Mouse (Mus musculus) neural tube, embryonic 12.5 days (tissue): ENCODE results near the gene Prph. TPM values are rescaled to one million over a fixed set of nuclear protein-coding genes. Genes with fewer than 3 reads are reported as not detected.
A peak's percentile ranks its signal among the peaks of the same experiment; 100 is the strongest.

Source experiments
- ATAC-seq: fragments of 200-750 bp; cut with Nextera tagmentation; 2 replicates; pipeline ENCODE4 v1.8.0; 2017; ENCODE audit warnings: low read depth, mild to moderate bottlenecking, moderate TSS enrichment, moderate library complexity; ENCODE audit not compliant: low FRiP score
- H3K27ac ChIP-seq: fragments of 300-500 bp; sonication (generic); 2 replicates; pipeline ENCODE4 v1.5.1; 2016
- H3K27me3 ChIP-seq: fragments of 300-500 bp; sonication (generic); replicated peaks from 2 replicates; pipeline ENCODE4 v1.6.1; 2016; ENCODE audit warnings: mild to moderate bottlenecking
- H3K36me3 ChIP-seq: fragments of 300-500 bp; sonication (generic); 2 replicates; pipeline ENCODE4 v1.6.1; 2016; ENCODE audit warnings: mild to moderate bottlenecking
- H3K4me1 ChIP-seq: fragments of 300-500 bp; sonication (generic); 2 replicates; pipeline ENCODE4 v1.6.1; 2016
- H3K4me2 ChIP-seq: fragments of 300-500 bp; sonication (generic); replicated peaks from 2 replicates; pipeline ENCODE4 v1.6.1; 2016; ENCODE audit warnings: mild to moderate bottlenecking
- H3K4me3 ChIP-seq: fragments of 300-500 bp; sonication (generic); 2 replicates; pipeline ENCODE4 v1.5.1; 2016
- H3K9ac ChIP-seq: fragments of 300-500 bp; sonication (generic); 2 replicates; pipeline ENCODE4 v1.6.1; 2016; ENCODE audit warnings: mild to moderate bottlenecking
- H3K9me3 ChIP-seq: fragments of 300-500 bp; sonication (generic); 2 replicates; pipeline ENCODE4 v1.6.1; 2016; ENCODE audit warnings: mild to moderate bottlenecking
- WGBS: fragments of 180-500 bp; shearing (Covaris S2); methylation state at CpG from one replicate; pipeline ENCODE4 v1.1.7; 2016; 5-methylcytosine and 5-hydroxymethylcytosine counted together
- polyA plus RNA-seq: library from polyadenylated mRNA; unstranded; fragments of >200 nt; fragmentation: Nextera tagmentation; extraction: Ambion mirVana; gene quantifications from 2 replicates; pipeline ENCODE4 v1.2.1, GENCODE M21; 2016

The Prph gene
- polyA plus RNA-seq, result 109 and 168 TPM in 2 replicates

GRCm38 (mm10) chr15:99055040-99055439 lies at the start of gene Prph:
Gene Prph, plus strand, starts transcription at chr15:99055174.
- Histone ChIP-seq H3K4me1 (peaks cover 24% of the 10 kb centered on the region), H3K36me3 (no peaks in the 10 kb centered on the region), H3K27ac (no peak within 1 kb of the TSS), H3K4me2 (peak within 1 kb of the TSS; percentile 63), H3K27me3 (peaks cover 77% of the 10 kb centered on the region), H3K9ac (peak within 1 kb of the TSS; percentile 38; the same call in 1 of the 2 replicates), H3K4me3 (peak within 1 kb of the TSS; percentile 37), H3K9me3 (no peaks in the 10 kb centered on the region)
- WGBS, result 2% methylated on average over 30 of the region's 30 CpGs
- ATAC-seq, result no peak

DNA sequence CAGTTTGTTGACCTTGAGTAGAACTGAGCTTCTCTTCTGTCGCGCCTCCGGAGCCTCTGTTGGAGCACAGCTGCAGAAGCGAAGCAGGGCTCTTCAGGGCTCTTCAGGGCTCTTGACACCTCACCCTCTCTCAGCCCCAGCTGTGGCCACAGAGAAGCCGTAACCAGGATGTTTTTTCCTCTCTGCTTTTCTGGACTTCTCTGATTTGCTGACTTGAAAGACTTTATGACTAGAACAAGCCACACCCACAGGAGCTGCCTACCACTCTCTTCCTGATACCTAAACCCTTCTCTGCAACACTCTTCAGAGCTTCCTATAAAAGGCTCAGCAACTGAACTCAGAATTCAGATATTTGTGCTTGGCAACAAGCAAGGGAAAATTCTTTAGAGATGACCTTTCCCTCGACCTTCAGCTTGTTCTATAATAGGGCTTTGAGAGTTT lies 46.2 kb upstream of the Prph start:
- H3K9ac ChIP-seq, result no peak overlapping the region
- H3K9me3 ChIP-seq, result no peaks in the 10 kb centered on the region
- no peaks in the 10 kb centered on the region for H3K4me1 ChIP-seq
- 56% methylated on average over 6 of the region's 6 CpGs for WGBS
- H3K4me2 ChIP-seq, result no peak overlapping the region
- no peak overlapping the region for H3K27ac ChIP-seq
- no peak for ATAC-seq
- no peaks in the 10 kb centered on the region for H3K36me3 ChIP-seq
- no peaks in the 10 kb centered on the region for H3K27me3 ChIP-seq
- H3K4me3 ChIP-seq, result no peak overlapping the region

- Histone ChIP-seq H3K9ac (no peak overlapping the region), H3K36me3 (no peaks in the 10 kb centered on the region), H3K4me3 (no peak overlapping the region), H3K27ac (no peak overlapping the region), H3K27me3 (no peaks in the 10 kb centered on the region), H3K4me1 (no peaks in the 10 kb centered on the region), H3K9me3 (no peaks in the 10 kb centered on the region), H3K4me2 (no peak overlapping the region)
- no peak for ATAC-seq
- WGBS, result 90% methylated on average over 2 of the region's 2 CpGs
These were observed 44.1 kb upstream of the Prph start for GRCm38 (mm10) chr15:99010896-99011295.

DNA sequence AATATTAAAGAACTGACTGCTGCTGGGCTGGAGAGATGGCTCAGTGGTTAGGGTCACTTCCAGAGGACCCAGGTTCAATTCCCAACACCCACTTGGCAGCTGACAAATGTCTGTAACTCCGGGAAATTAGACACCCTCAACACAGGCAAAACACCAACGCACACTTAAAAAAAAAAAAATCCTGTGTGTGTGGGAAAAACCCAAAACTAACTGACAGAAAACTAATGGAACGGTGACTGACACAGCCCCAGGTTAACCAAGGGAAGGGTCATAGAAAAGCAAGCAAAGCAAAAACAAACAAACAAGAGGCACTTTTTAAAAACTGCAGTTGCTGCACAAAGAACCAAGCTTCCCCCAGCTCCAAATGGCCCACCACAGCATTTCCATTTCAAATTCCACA lies 43.0 kb upstream of the Prph start:
- no peaks in the 10 kb centered on the region for H3K4me1 ChIP-seq
- H3K9ac ChIP-seq, result no peak overlapping the region
- H3K4me2 ChIP-seq, result no peak overlapping the region
- WGBS, result 88% methylated on average over 3 of the region's 3 CpGs
- H3K27ac ChIP-seq, result no peak overlapping the region
- no peak for ATAC-seq
- H3K9me3 ChIP-seq, result no peaks in the 10 kb centered on the region
- no peaks in the 10 kb centered on the region for H3K27me3 ChIP-seq
- H3K36me3 ChIP-seq, result no peaks in the 10 kb centered on the region
- no peak overlapping the region for H3K4me3 ChIP-seq

DNA sequence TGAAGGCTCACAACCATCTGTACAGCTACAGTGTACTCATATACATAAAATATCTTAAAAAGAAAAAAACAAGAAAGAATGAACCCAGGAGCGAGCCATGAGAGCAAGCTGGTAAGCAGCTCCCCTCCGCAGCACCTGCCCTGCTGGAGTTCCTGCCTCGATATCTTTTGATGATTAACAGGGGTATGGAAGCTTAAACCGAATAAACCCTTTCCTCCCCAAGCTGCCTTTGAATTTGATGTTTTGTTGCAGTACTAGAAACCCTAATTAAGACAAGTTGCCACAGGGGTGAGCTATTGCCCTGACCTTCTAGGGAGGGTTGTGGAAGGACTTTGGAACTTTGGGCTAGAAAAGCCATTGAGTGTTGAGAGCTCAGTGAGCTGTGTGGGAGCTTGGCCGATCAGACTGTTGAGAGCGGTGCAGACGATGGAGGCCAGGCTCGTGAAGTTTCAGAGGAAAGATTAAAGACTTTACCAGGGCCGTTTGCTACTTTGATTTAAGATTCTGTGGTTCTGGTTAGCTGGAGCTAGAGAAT lies 40.4 kb upstream of the Prph start:
- H3K4me3 ChIP-seq, result no peak overlapping the region
- H3K4me1 ChIP-seq, result peaks cover 2% of the 10 kb centered on the region; the same call in 1 of the 2 replicates
- no peaks in the 10 kb centered on the region for H3K9me3 ChIP-seq
- H3K4me2 ChIP-seq, result no peak overlapping the region
- no peak for ATAC-seq
- H3K36me3 ChIP-seq, result no peaks in the 10 kb centered on the region
- H3K9ac ChIP-seq, result no peak overlapping the region
- H3K27ac ChIP-seq, result no peak overlapping the region
- WGBS, result 72% methylated on average over 9 of the region's 9 CpGs
- no peaks in the 10 kb centered on the region for H3K27me3 ChIP-seq

- no peak overlapping the region for H3K4me2 ChIP-seq
- no peak overlapping the region for H3K4me3 ChIP-seq
- H3K27ac ChIP-seq, result no peak overlapping the region
- ATAC-seq, result no peak
- no peaks in the 10 kb centered on the region for H3K27me3 ChIP-seq
- WGBS, result 85% methylated on average over 8 of the region's 8 CpGs
- no peaks in the 10 kb centered on the region for H3K36me3 ChIP-seq
- no peak overlapping the region for H3K9ac ChIP-seq
- H3K4me1 ChIP-seq, result peaks cover 2% of the 10 kb centered on the region; the same call in 1 of the 2 replicates
- no peaks in the 10 kb centered on the region for H3K9me3 ChIP-seq
These were observed 37.6 kb upstream of the Prph start for GRCm38 (mm10) chr15:99017355-99017761.

DNA sequence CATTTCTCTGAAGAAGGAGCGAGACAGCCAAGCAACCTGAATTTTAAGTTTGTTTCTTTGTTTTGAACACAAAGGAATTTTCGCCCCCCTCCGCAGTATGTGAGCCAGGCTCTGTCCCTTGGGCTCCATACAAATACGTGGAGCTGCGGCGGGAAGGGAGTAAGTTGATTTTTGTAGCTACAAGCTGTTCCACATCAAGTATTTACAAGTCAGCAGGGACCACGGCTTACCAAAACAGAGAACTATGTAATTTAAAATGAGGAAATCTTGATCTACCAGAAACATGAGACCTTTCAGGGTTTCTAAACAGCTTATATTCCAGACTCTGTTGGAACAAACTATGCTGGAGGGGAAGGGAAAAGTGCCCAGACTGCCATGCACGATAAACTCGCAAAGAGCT lies 37.0 kb upstream of the Prph start:
- no peak overlapping the region for H3K4me3 ChIP-seq
- H3K27me3 ChIP-seq, result no peaks in the 10 kb centered on the region
- no peak overlapping the region for H3K4me2 ChIP-seq
- H3K27ac ChIP-seq, result no peak overlapping the region
- peaks cover 2% of the 10 kb centered on the region; the same call in 1 of the 2 replicates for H3K4me1 ChIP-seq
- no peak overlapping the region for H3K9ac ChIP-seq
- no peaks in the 10 kb centered on the region for H3K9me3 ChIP-seq
- H3K36me3 ChIP-seq, result no peaks in the 10 kb centered on the region
- no peak for ATAC-seq
- WGBS, result 61% methylated on average over 9 of the region's 9 CpGs

DNA sequence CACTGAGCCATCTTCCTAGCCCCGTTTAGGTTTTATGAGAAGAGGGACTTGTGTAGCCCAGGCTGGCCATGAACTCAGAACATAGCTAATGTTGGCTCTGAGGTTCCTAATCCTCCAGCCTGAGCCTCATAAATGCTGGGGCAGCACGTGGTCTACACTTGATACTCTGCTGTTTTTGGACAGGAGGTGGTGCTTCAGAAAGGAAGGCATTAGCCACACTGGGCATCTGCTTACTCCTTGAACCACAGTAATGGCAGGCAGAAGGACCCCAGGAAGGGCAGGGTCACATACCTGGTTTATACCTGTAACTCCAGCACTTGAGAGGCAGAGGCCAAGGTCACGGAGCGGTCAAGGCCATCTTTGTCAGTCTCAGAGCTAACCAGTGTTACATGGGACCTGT lies 36.3 kb upstream of the Prph start:
- no peak for ATAC-seq
- H3K4me3 ChIP-seq, result no peak overlapping the region
- peaks cover 2% of the 10 kb centered on the region; the same call in 1 of the 2 replicates for H3K4me1 ChIP-seq
- H3K27ac ChIP-seq, result no peak overlapping the region
- no peak overlapping the region for H3K4me2 ChIP-seq
- no peaks in the 10 kb centered on the region for H3K36me3 ChIP-seq
- no peaks in the 10 kb centered on the region for H3K27me3 ChIP-seq
- no peaks in the 10 kb centered on the region for H3K9me3 ChIP-seq
- whole genome bisulfite sequencing, result 83% methylated on average over 4 of the region's 4 CpGs
- no peak overlapping the region for H3K9ac ChIP-seq

DNA sequence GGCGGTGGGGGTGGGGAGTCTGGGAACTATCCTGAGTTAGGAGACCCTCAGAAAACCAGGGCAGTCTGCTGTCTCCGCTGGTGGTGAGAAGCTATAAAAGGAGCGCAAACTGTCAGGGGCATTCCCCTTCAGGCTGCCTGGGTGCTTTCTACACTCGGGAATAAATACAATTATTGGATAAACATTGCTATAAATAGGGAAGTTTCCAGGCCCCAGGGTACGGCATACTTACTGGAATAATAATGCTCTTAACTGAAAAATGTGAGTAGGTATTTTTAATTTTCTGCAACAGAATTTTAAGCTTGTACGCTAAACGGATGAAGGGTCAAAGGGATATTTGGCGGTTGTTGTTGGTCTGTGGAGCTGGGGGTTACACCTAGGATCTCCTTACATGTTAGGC lies 35.5 kb upstream of the Prph start:
- no peak for ATAC-seq
- 0 out of 2 replicates have a peak overlapping the region, but pooled peaks have one; percentile 21 for H3K9ac ChIP-seq
- no peaks in the 10 kb centered on the region for H3K27me3 ChIP-seq
- no peaks in the 10 kb centered on the region for H3K9me3 ChIP-seq
- H3K36me3 ChIP-seq, result no peaks in the 10 kb centered on the region
- H3K4me1 ChIP-seq, result peaks cover 2% of the 10 kb centered on the region; the same call in 1 of the 2 replicates
- WGBS, result 55% methylated on average over 8 of the region's 8 CpGs
- no peak overlapping the region for H3K27ac ChIP-seq
- no peak overlapping the region for H3K4me3 ChIP-seq
- 0 out of 2 replicates have a peak overlapping the region, but pooled peaks have one; percentile 18 for H3K4me2 ChIP-seq

- H3K4me1 ChIP-seq, result peaks cover 2% of the 10 kb centered on the region; the same call in 1 of the 2 replicates
- no peak overlapping the region for H3K4me2 ChIP-seq
- ATAC-seq, result no peak
- H3K27me3 ChIP-seq, result no peaks in the 10 kb centered on the region
- H3K36me3 ChIP-seq, result no peaks in the 10 kb centered on the region
- 89% methylated on average over 4 of the region's 4 CpGs for WGBS
- no peak overlapping the region for H3K27ac ChIP-seq
- no peak overlapping the region for H3K9ac ChIP-seq
- no peaks in the 10 kb centered on the region for H3K9me3 ChIP-seq
- H3K4me3 ChIP-seq, result no peak overlapping the region
These were observed 34.8 kb upstream of the Prph start for GRCm38 (mm10) chr15:99020171-99020570.

- Histone ChIP-seq H3K27me3 (no peaks in the 10 kb centered on the region), H3K9ac (no peak overlapping the region), H3K4me3 (no peak overlapping the region), H3K9me3 (no peaks in the 10 kb centered on the region), H3K27ac (no peak overlapping the region), H3K4me2 (no peak overlapping the region), H3K36me3 (no peaks in the 10 kb centered on the region), H3K4me1 (peaks cover 2% of the 10 kb centered on the region; the same call in 1 of the 2 replicates)
- 95% methylated on average over 7 of the region's 7 CpGs for WGBS
- no peak for ATAC-seq
These were observed 33.7 kb upstream of the Prph start for GRCm38 (mm10) chr15:99021255-99021654.

DNA sequence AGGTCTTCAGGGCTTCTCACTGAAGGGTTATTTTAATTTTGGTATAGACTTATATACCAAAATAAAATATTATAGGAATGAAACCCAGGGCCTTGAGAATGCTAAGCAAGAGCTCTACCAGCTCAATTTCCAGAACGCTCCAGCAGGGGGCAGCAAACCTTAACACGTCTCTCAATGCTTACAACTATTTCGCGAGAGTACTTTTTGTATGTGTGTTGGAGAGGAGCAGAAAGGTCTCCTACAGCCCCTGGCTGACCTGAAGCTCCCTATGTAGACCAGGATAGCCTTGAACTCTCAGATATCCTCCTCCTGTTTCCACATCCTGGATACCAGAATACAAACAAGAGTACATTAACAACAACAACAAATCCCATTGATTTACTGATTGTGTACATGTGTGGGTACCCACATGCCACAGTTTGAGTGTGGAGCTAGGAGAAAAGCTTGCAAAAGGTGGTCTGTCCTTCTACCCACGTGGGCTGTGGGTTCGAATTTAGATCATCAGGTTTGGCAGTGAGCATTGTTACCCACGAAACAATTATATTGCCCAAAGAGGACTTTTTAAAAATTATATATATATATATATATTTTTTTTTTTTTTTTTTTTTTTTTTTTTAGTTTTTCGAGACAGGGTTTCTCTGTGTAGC lies 30.2 kb upstream of the Prph start:
- Histone ChIP-seq H3K4me1 (peaks cover 9% of the 10 kb centered on the region), H3K4me3 (no peak overlapping the region), H3K9me3 (no peaks in the 10 kb centered on the region), H3K27me3 (0 out of 2 replicates have a peak, but pooled peaks cover 5% of the 10 kb centered on the region), H3K4me2 (no peak overlapping the region), H3K27ac (no peak overlapping the region), H3K9ac (no peak overlapping the region), H3K36me3 (no peaks in the 10 kb centered on the region)
- 20% methylated on average over 7 of the region's 8 CpGs for WGBS
- ATAC-seq, result no peak

DNA sequence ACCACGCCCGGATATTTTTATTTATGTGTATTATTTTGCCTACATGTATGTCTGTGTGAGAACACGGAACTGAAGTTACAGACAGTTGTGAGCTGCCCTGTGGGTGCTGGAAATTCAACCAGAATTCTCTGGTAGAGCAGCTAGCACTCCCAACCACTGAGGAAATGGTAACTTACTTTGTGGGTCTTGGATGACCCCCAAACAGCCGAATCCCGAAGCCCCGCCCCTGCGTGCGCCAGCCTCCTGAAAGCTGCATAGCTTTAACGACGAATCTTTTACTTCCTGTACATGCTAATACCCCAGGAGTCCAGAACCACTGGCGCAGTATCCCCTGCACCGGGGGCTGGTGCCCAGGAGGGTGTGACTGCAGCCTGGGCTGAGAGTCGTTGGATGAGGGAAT lies 29.6 kb upstream of the Prph start:
- Histone ChIP-seq H3K27me3 (0 out of 2 replicates have a peak, but pooled peaks cover 6% of the 10 kb centered on the region), H3K4me3 (no peak overlapping the region), H3K36me3 (no peaks in the 10 kb centered on the region), H3K27ac (no peak overlapping the region), H3K9me3 (no peaks in the 10 kb centered on the region), H3K4me2 (no peak overlapping the region), H3K9ac (no peak overlapping the region), H3K4me1 (peaks cover 15% of the 10 kb centered on the region)
- ATAC-seq, result no peak
- 79% methylated on average over 13 of the region's 13 CpGs for WGBS
